Mouse (Mus musculus) spleen, adult 2 months (tissue): ENCODE data around the gene Fam69b.

Experiments used
- CTCF ChIP-seq: fragments of 200-500 bp; IDR thresholded peaks from 2 replicates; pipeline ENCODE4 v1.5.1; 2011; ENCODE audit warnings: mild to moderate bottlenecking, inconsistent platforms; ENCODE audit not compliant: insufficient read depth, insufficient read length, insufficient replicate concordance; ENCODE audit errors: extremely low read depth
- POLR2A ChIP-seq: fragments of 200-500 bp; IDR thresholded peaks from 2 replicates; pipeline ENCODE4 v1.6.1; 2011; ENCODE audit warnings: low read depth, low read length, inconsistent platforms

DNA sequence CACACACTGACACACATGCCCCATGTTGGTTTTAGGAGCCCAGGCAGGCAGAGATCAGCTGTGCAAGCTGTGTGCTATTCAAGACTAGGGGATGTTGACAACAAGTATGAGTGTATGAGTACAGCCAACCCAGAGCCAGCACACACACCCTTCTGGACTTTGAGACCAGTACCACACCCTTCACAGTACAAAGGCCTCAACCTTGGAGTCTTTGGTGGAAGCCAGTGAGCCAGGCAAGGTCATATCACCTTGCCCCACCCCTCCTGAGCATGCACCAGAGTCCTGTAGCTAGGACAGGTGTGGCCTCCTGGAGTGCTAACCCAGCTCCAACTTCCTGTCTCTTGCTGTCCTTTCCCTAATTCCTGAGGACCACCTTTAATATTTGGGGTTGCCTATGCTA is 17.2 kb upstream of the Fam69b start:
- TF ChIP-seq CTCF (no peak), POLR2A (no peak)
